Mouse (Mus musculus) cerebellum, adult 9-11 months (tissue): ENCODE data around the gene Ccrl2.
A peak's percentile ranks its signal among the peaks of the same experiment; 100 is the strongest.

Experiments
- DNase-seq: peaks from one replicate; pipeline ENCODE4 v3.0.0; 2022

Ccrl2 gene

GRCm38 (mm10) chr9:111056798-111057543, at the start of gene Ccrl2:
TSS of gene Ccrl2 (minus strand) at chr9:111057519.
- no peak for DNase-seq

- no peak for DNase-seq
These were observed 46.6 kb upstream of the Ccrl2 start for GRCm38 (mm10) chr9:111103893-111104292.

- DNase-seq: no peak
These were observed 46.0 kb upstream of the Ccrl2 start for GRCm38 (mm10) chr9:111103293-111103692.

- DNase-seq: no peak
These were observed 43.1 kb upstream of the Ccrl2 start for GRCm38 (mm10) chr9:111100406-111100805.

- DNase-seq: no peak
These were observed 40.2 kb upstream of the Ccrl2 start for GRCm38 (mm10) chr9:111097543-111097942.

- no peak for DNase-seq
These were observed 39.4 kb upstream of the Ccrl2 start for GRCm38 (mm10) chr9:111096419-111097326.

GRCm38 (mm10) chr9:111095710-111096109, 38.4 kb upstream of the Ccrl2 start:
- DNase-seq: no peak

- no peak for DNase-seq
These were observed 37.3 kb upstream of the Ccrl2 start for GRCm38 (mm10) chr9:111094626-111095025.

- peak; percentile 40 for DNase-seq
These were observed 35.8 kb upstream of the Ccrl2 start for GRCm38 (mm10) chr9:111093094-111093493.

- peak; percentile 10 for DNase-seq
These were observed 35.3 kb upstream of the Ccrl2 start for GRCm38 (mm10) chr9:111092657-111093056.

GRCm38 (mm10) chr9:111088886-111089285, 31.6 kb upstream of the Ccrl2 start:
- no peak for DNase-seq

GRCm38 (mm10) chr9:111087960-111088359, 30.6 kb upstream of the Ccrl2 start:
- no peak for DNase-seq

- DNase-seq: no peak
These were observed 29.8 kb upstream of the Ccrl2 start for GRCm38 (mm10) chr9:111086995-111087606.

GRCm38 (mm10) chr9:111086137-111086536, 28.8 kb upstream of the Ccrl2 start:
- no peak for DNase-seq

GRCm38 (mm10) chr9:111085329-111085728, 28.0 kb upstream of the Ccrl2 start:
- DNase-seq: no peak

- DNase-seq: no peak
These were observed 24.4 kb upstream of the Ccrl2 start for GRCm38 (mm10) chr9:111081765-111082164.

- DNase-seq: no peak
These were observed 23.5 kb upstream of the Ccrl2 start for GRCm38 (mm10) chr9:111080801-111081200.

GRCm38 (mm10) chr9:111077745-111078144, 20.4 kb upstream of the Ccrl2 start:
- no peak for DNase-seq

- no peak for DNase-seq
These were observed 15.7 kb upstream of the Ccrl2 start for GRCm38 (mm10) chr9:111072971-111073370.

GRCm38 (mm10) chr9:111072175-111072574, 14.9 kb upstream of the Ccrl2 start:
- DNase-seq: no peak

- no peak for DNase-seq
These were observed 13.2 kb upstream of the Ccrl2 start for GRCm38 (mm10) chr9:111070546-111070961.

GRCm38 (mm10) chr9:111067052-111067451, 9.7 kb upstream of the Ccrl2 start:
- no peak for DNase-seq

- DNase-seq: no peak
These were observed 5.5 kb upstream of the Ccrl2 start for GRCm38 (mm10) chr9:111062840-111063239.
